Mouse (Mus musculus): Measurements from ENCODE around the gene Vmn2r8.
"Not testable (repeated sequence)": the region's sequence is repeated elsewhere in the genome, so short reads cannot be mapped to it uniquely, and the experiment has no call there.

The Vmn2r8 gene

GRCm38 (mm10) chr5:108808750-108809149, at the start of gene Vmn2r8:
Vmn2r8 (minus strand) TSS chr5:108808850.
- not testable (repeated sequence) for DNase-seq

- DNase-seq, result not testable (repeated sequence)
These were observed 43.9 kb upstream of the Vmn2r8 start, which contains the start of gene Vmn2r9 for GRCm38 (mm10) chr5:108852501-108852900. Vmn2r9 (minus strand) TSS chr5:108852601.

GRCm38 (mm10) chr5:108849466-108849865, 40.8 kb upstream of the Vmn2r8 start:
- no peak for DNase-seq

- peak; percentile 39 for DNase-seq
These were observed 27.5 kb upstream of the Vmn2r8 start for GRCm38 (mm10) chr5:108836156-108836555.

GRCm38 (mm10) chr5:108823276-108823675, 14.6 kb upstream of the Vmn2r8 start:
- DNase-seq, result no peak

GRCm38 (mm10) chr5:108803646-108804045, 5.0 kb downstream of the Vmn2r8 start:
- no peak for DNase-seq

GRCm38 (mm10) chr5:108795263-108795662, 13.4 kb downstream of the Vmn2r8 start, which contains the start of gene Tmed11:
Tmed11 (minus strand) TSS chr5:108795363.
- DNase-seq, result not testable (repeated sequence)

GRCm38 (mm10) chr5:108790385-108790784, 18.3 kb downstream of the Vmn2r8 start:
- peak; percentile 35 for DNase-seq

GRCm38 (mm10) chr5:108774630-108775306, 33.9 kb downstream of the Vmn2r8 start, which contains the start of gene Rnf212:
Rnf212 (minus strand) TSS chr5:108774982.
- DNase-seq, result no peak

- DNase-seq, result no peak
These were observed 48.6 kb downstream of the Vmn2r8 start for GRCm38 (mm10) chr5:108760002-108760401.

GRCm38 (mm10) chr5:108758396-108758795, 50.3 kb downstream of the Vmn2r8 start:
- peak; percentile 31 for DNase-seq

GRCm38 (mm10) chr5:108751258-108751657, 57.4 kb downstream of the Vmn2r8 start:
- not testable (repeated sequence) for DNase-seq

GRCm38 (mm10) chr5:108750328-108751210, 58.1 kb downstream of the Vmn2r8 start:
- DNase-seq, result no peak

- DNase-seq, result no peak
These were observed 64.0 kb downstream of the Vmn2r8 start for GRCm38 (mm10) chr5:108744629-108745028.

- peak; percentile 2 for DNase-seq
These were observed 64.8 kb downstream of the Vmn2r8 start for GRCm38 (mm10) chr5:108743856-108744255.

- DNase-seq, result no peak
These were observed 66.1 kb downstream of the Vmn2r8 start for GRCm38 (mm10) chr5:108742596-108742995.

GRCm38 (mm10) chr5:108741844-108742243, 66.8 kb downstream of the Vmn2r8 start:
- DNase-seq, result no peak

Data from retina, postnatal 1 day (tissue).